Mouse (Mus musculus) adrenal gland, postnatal 14 days (tissue): Measurements from ENCODE around the gene Frem1. TPM values are rescaled to one million over a fixed set of nuclear protein-coding genes. Genes with fewer than 3 reads are reported as not detected.

Experiments
- DNase-seq: peaks from one replicate; pipeline ENCODE4 v3.0.0; 2021; ENCODE audit warnings: mixed read lengths
- total RNA-seq: library from RNA; stranded (reverse); gene quantifications from 2 replicates; pipeline ENCODE4 v1.2.3, GENCODE M21; 2021

Gene Frem1
- total RNA-seq, 1 experiment from 2014 or later = 3.4 TPM

- DNase-seq = no peak
These were observed 22.0 kb downstream of the Frem1 start for GRCm38 (mm10) chr4:83030097-83030496.

GRCm38 (mm10) chr4:83020759-83021555 is 31.2 kb downstream of the Frem1 start:
- no peak for DNase-seq

GRCm38 (mm10) chr4:83018111-83019105 is 33.7 kb downstream of the Frem1 start:
- DNase-seq = no peak

- DNase-seq = no peak
These were observed 37.6 kb downstream of the Frem1 start for GRCm38 (mm10) chr4:83014538-83014937.

- DNase-seq = no peak
These were observed 48.1 kb downstream of the Frem1 start for GRCm38 (mm10) chr4:83004086-83004485.

- DNase-seq = no peak
These were observed 60.1 kb downstream of the Frem1 start for GRCm38 (mm10) chr4:82992042-82992441.

- DNase-seq = no peak
These were observed 61.0 kb downstream of the Frem1 start for GRCm38 (mm10) chr4:82990973-82991695.

GRCm38 (mm10) chr4:82972381-82972780 is 79.8 kb downstream of the Frem1 start:
- DNase-seq = no peak

GRCm38 (mm10) chr4:82970901-82971648 is 81.1 kb downstream of the Frem1 start:
- no peak for DNase-seq

GRCm38 (mm10) chr4:82961024-82961423 is 91.1 kb downstream of the Frem1 start:
- DNase-seq = no peak

- DNase-seq = no peak
These were observed 94.2 kb downstream of the Frem1 start for GRCm38 (mm10) chr4:82957827-82958538.

GRCm38 (mm10) chr4:82953992-82954391 is 98.1 kb downstream of the Frem1 start:
- DNase-seq = no peak

GRCm38 (mm10) chr4:82949511-82949910 is 102.6 kb downstream of the Frem1 start:
- DNase-seq = no peak

GRCm38 (mm10) chr4:82946721-82947120 is 105.4 kb downstream of the Frem1 start:
- no peak for DNase-seq

GRCm38 (mm10) chr4:82946276-82946612 is 105.9 kb downstream of the Frem1 start:
- no peak for DNase-seq

- no peak for DNase-seq
These were observed 106.4 kb downstream of the Frem1 start for GRCm38 (mm10) chr4:82945572-82946275.

GRCm38 (mm10) chr4:82940680-82941079 is 111.5 kb downstream of the Frem1 start:
- no peak for DNase-seq

GRCm38 (mm10) chr4:82940248-82940647 is 111.9 kb downstream of the Frem1 start:
- DNase-seq = no peak

GRCm38 (mm10) chr4:82934308-82934707 is 117.8 kb downstream of the Frem1 start:
- DNase-seq = peak; percentile 37

GRCm38 (mm10) chr4:82933698-82934210 is 118.4 kb downstream of the Frem1 start:
- peak; percentile 83 for DNase-seq
